Mouse (Mus musculus) adrenal gland, adult 8-10 months (tissue): ENCODE results near the gene Ak3. TPM values are rescaled to one million over a fixed set of nuclear protein-coding genes. Genes with fewer than 3 reads are reported as not detected.

Experiments
- DNase-seq: peaks from one replicate; pipeline ENCODE4 v3.0.0; 2022
- total RNA-seq, 4 experiments: library from RNA; stranded (reverse); gene quantifications; 2 replicates each; pipeline ENCODE4 v1.2.4; 2022

Ak3 gene
- total RNA-seq, 4 experiments from 2014 or later: 109 to 240 (median 158) TPM

DNA sequence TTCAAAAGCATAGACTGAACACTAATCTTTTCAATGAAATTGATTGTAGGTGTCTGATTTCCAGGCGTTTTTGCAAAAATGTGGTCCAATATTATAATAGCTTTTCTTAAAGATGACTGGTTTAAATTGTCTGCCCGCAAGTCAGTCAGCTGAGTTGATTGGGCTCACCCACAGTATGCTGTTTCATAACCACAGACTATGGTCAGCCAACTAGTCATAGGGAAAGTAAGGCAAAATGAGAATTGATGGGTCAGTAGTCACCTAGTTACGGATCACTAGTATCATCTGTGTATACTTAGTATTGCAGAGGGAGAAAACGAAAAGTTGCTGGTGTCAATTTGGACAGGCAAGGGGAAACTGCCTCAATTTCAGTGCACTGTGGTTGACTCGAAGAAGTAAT, 56.4 kb downstream of the Ak3 start:
- DNase-seq: no peak

DNA sequence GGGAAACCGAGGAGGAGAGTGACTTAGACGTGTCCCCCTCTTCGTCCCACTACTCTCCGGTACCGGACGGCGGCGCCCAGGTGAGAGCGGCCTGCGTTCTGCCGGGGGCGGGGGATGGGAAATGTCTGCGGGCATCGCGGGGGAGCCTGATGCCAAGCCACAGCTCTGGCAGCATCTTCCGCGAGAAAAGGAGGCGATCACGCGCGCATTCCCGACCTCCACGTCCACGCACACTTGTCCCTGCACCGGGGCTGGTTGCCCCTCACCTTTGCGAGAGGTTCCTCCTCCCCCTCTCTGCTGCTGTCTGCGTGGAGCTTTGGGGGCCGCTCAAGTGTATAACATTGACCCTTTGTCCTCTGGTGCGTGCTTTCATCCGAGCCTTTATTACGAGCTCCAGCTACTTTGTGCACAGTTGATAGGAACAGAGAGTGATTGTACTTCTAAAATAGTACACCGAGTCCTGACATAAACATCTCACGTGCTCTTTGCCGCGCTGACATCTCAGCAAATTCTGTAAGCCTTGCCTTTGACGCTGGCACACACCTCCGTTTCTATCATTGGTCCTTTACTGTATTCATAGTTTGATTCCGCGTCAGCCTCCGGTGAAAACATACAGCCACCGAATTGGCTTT, 57.1 kb downstream of the Ak3 start:
- no peak for DNase-seq

DNA sequence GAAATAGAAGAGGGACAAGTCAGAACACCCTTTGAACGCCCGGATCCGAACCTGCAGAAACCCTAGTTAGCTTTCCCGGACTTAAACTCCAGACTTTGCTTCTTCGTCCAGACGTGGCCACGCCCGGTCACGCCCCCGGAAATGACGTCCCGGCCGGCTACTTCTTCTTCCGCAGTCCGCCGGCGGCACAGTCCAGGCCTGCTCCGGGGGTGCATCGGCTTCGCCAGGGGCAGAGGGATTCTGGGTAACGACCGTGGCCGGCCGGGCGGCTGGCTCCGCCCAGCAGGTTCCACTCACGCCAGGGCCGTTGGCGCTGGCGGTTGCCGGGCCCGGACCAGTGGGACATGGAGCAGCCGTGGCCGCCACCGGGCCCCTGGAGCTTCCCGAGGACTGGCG, 57.6 kb downstream of the Ak3 start, which contains the start of gene Cdc37l1:
Gene Cdc37l1, plus strand, starts transcription at position 159 of the 396 bp plus-strand sequence.
- peak; percentile 97 for DNase-seq

DNA sequence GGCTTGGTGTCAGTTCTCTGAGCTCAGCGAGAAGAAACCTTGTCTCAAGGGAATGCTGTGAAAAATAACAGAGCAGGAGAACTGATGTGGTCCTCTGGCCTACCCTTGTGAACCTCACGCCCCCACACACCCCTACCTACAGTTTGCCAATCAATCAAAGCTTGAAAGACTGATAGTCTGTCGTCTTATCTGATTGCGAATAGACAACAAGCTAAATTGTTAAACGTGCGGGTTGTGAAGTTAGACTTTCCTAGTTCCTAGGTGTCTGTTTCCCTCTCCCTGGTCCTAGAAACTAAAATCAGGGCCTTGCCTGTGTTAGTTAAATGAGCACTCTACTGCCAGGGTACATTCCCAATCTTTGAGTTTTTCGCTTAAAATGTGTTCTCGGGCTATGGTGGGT, 58.2 kb downstream of the Ak3 start:
- DNase-seq: no peak

DNA sequence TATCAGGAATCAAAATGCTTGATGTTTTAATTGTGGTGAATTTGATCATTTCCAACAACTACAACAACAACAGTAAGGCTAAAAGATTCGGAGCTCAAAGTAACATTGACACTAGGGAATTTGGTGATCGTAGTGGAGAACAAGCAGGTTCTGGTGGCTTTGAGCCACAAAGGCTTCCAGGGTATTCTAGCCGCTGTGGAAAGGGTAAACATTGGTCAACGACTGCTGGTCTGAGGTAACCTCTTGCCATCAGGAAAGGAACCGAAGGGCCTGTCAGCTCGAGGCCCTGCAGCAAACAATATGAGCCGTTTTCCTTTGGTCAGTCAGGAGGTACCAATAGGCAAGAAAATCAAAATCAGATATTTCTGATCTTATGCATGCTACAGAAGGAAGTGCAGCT, 65.1 kb downstream of the Ak3 start:
- no peak for DNase-seq

DNA sequence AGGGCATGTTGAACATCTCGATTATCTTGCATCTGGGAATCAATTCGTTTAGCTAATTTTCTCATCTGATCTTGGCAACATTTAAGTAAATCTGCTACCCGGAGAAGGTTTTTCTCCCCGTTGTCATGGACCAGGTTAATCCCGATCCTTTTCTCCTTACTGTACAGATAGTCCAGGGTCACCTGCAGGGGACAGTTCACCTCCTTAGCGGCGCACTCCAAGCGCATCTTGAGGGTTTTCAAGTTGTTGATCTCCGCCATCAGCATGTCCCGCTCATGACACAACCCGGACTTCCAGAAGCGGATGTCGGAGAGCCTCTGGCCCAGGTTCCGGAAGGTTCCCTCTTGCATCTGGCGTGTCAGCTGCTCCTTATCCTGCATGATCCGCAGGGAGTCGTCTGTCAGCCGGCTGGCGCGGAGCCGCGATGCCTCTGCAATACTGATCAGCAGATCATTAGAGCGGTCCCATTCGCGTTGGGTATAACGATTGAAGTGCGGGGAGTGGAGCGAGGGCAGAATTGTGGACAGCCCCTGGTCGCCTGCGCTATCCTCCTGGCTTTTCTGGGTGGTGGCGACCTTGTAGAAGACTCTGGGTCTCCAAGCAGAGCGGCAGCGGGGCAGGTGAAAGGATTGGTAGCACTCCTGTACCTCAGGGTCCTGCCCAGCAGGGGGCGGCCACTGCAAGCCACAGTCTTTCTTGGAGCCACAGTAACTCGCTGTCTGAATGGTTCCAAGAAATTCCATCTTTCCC, 72.7 kb downstream of the Ak3 start:
- peak; percentile 72 for DNase-seq

Other genes with a start within 250 kb of the Ak3 start
- gene Slc1a1, start 212.9 kb downstream of the Ak3 start, total RNA-seq: 1 to 10 TPM; 1.4 to 2.4 (median 1.9) TPM
- 10 to 100 TPM; 24.8 to 52.8 (median 40.2) TPM for gene Plpp6, start 84.0 kb downstream of the Ak3 start, total RNA-seq
- 1 to 10 TPM; 2.8 to 6.1 (median 5.0) TPM for gene 4430402I18Rik, start 80.2 kb downstream of the Ak3 start, total RNA-seq
- 10 to 100 TPM; 46.0 to 71.5 (median 58.1) TPM for gene Cdc37l1, start 57.6 kb downstream of the Ak3 start, total RNA-seq
- 10 to 100 TPM; 23.7 to 36.2 (median 30.0) TPM for gene Rcl1, start 53.4 kb upstream of the Ak3 start, total RNA-seq
- 10 to 100 TPM; 20.9 to 24.8 (median 22.8) TPM for gene Jak2, start 203.9 kb upstream of the Ak3 start, total RNA-seq